Mouse (Mus musculus) erythroblast, embryonic 14.5 days (primary cell): Measurements from ENCODE around the gene Hexa.

ENCODE experiments used
- GATA1 ChIP-seq: IDR thresholded peaks from 2 replicates; pipeline ENCODE4 v1.6.1; 2012; ENCODE audit warnings: low read length, inconsistent platforms, mixed read lengths
- TAL1 ChIP-seq: IDR thresholded peaks from 3 replicates; pipeline ENCODE4 v1.6.1; 2012; ENCODE audit warnings: low read length, inconsistent platforms, mixed read lengths

GRCm38 (mm10) chr9:59508146-59508545, 31.2 kb upstream of the Hexa start:
- TF ChIP-seq GATA1 (no peak), TAL1 (no peak)
